Mouse (Mus musculus) kidney, postnatal 0 days (tissue): Measurements from ENCODE around the gene Gon4l. TPM values are rescaled to one million over a fixed set of nuclear protein-coding genes. Genes with fewer than 3 reads are reported as not detected.
"Not testable (repeated sequence)": the region's sequence is repeated elsewhere in the genome, so short reads cannot be mapped to it uniquely, and the experiment has no call there.

Source experiments
- ATAC-seq: fragments of 200-750 bp; cut with Nextera tagmentation; replicated peaks from 2 replicates; pipeline ENCODE4 v1.8.0; 2017; ENCODE audit warnings: low read depth, moderate number of reproducible peaks, moderate TSS enrichment, moderate library complexity; ENCODE audit not compliant: low FRiP score
- DNase-seq: peaks from one replicate; pipeline ENCODE4 v3.0.0-alpha.2; 2016; ENCODE audit warnings: low spot score
- H3K27ac ChIP-seq: fragments of 300-500 bp; sonication (generic); 2 replicates; pipeline ENCODE4 v1.5.1; 2014; ENCODE audit warnings: mild to moderate bottlenecking
- H3K27me3 ChIP-seq: fragments of 300-500 bp; sonication (generic); 2 replicates; pipeline ENCODE4 v1.6.1; 2014; ENCODE audit warnings: low read length, mixed read lengths; ENCODE audit not compliant: insufficient read depth
- H3K36me3 ChIP-seq: fragments of 300-500 bp; sonication (generic); 2 replicates; pipeline ENCODE4 v1.6.1; 2014; ENCODE audit warnings: low read length, mixed read lengths; ENCODE audit not compliant: insufficient read depth
- H3K4me1 ChIP-seq: fragments of 300-500 bp; sonication (generic); replicated peaks from 2 replicates; pipeline ENCODE4 v1.6.1; 2014; ENCODE audit warnings: antibody characterized with exemption, low read length, mixed read lengths; ENCODE audit not compliant: insufficient read depth
- H3K4me2 ChIP-seq: fragments of 300-500 bp; sonication (generic); 2 replicates; pipeline ENCODE4 v1.6.1; 2014; ENCODE audit warnings: mild to moderate bottlenecking, low read length, moderate library complexity, mixed read lengths
- H3K4me3 ChIP-seq: fragments of 300-500 bp; sonication (generic); replicated peaks from 2 replicates; pipeline ENCODE4 v1.5.1; 2014; ENCODE audit warnings: low read depth, low read length
- H3K9ac ChIP-seq: fragments of 300-500 bp; sonication (generic); 2 replicates; pipeline ENCODE4 v1.6.1; 2014; ENCODE audit warnings: low read depth, low read length
- H3K9me3 ChIP-seq: fragments of 300-500 bp; sonication (generic); replicated peaks from 2 replicates; pipeline ENCODE4 v1.6.1; 2016; ENCODE audit warnings: low read length, inconsistent platforms, mixed read lengths
- CTCF ChIP-seq: IDR thresholded peaks from 2 replicates; pipeline ENCODE4 v1.5.1; 2016; ENCODE audit warnings: antibody characterized with exemption, low read depth, mild to moderate bottlenecking, moderate library complexity
- WGBS: fragments of 180-500 bp; shearing (Covaris S2); extraction: QIAGEN DNeasy Blood & Tissue Kit; methylation state at CpG from one replicate; pipeline ENCODE4 v1.1.7; 2014; 5-methylcytosine and 5-hydroxymethylcytosine counted together
- polyA plus RNA-seq: library from polyadenylated mRNA; unstranded; fragments of >200 nt; fragmentation: Nextera tagmentation; extraction: Ambion mirVana; gene quantifications from 2 replicates; pipeline ENCODE4 v1.2.1, GENCODE M21; 2015

Gon4l gene
- polyA plus RNA-seq, 1 experiment from 2014 or later: 6.0 TPM

GRCm38 (mm10) chr3:88882536-88882935 is 47.5 kb downstream of the Gon4l start:
- H3K4me3 ChIP-seq, H3K27ac ChIP-seq, ATAC-seq, H3K9me3 ChIP-seq, DNase-seq, H3K36me3 ChIP-seq, H3K4me1 ChIP-seq, H3K9ac ChIP-seq, H3K27me3 ChIP-seq, H3K4me2 ChIP-seq: not testable (repeated sequence)
- 91% methylated on average over 4 of the region's 4 CpGs for WGBS

- H3K4me3 ChIP-seq, H3K4me1 ChIP-seq, H3K9ac ChIP-seq, H3K9me3 ChIP-seq, ATAC-seq, H3K27ac ChIP-seq, DNase-seq, H3K27me3 ChIP-seq, H3K4me2 ChIP-seq: not testable (repeated sequence)
- WGBS: 93% methylated on average over 7 of the region's 7 CpGs
- H3K36me3 ChIP-seq: peaks cover 12% of the 10 kb centered on the region; the same call in 1 of the 2 replicates
Measured at GRCm38 (mm10) chr3:88893011-88893410, 58.0 kb downstream of the Gon4l start.

GRCm38 (mm10) chr3:88904803-88905202 is 69.8 kb downstream of the Gon4l start:
- no peak for TF ChIP-seq CTCF
- no peak for ATAC-seq

GRCm38 (mm10) chr3:88905209-88905608 is 70.2 kb downstream of the Gon4l start:
- no peaks in the 10 kb centered on the region for H3K4me1 ChIP-seq
- H3K4me2 ChIP-seq: no peak overlapping the region
- WGBS: 87% methylated on average over 6 of the region's 6 CpGs
- ATAC-seq: no peak
- no peak overlapping the region for H3K9ac ChIP-seq
- no peaks in the 10 kb centered on the region for H3K9me3 ChIP-seq
- no peak for DNase-seq
- H3K27ac ChIP-seq: no peak overlapping the region
- peaks cover 62% of the 10 kb centered on the region for H3K36me3 ChIP-seq
- no peak for TF ChIP-seq CTCF
- H3K4me3 ChIP-seq: no peak overlapping the region
- no peaks in the 10 kb centered on the region for H3K27me3 ChIP-seq

More at GRCm38 (mm10) chr3:88904803-88905202, 69.8 kb downstream of the Gon4l start:
- DNase-seq: no peak
- Histone ChIP-seq H3K9me3 (no peaks in the 10 kb centered on the region), H3K27me3 (no peaks in the 10 kb centered on the region), H3K4me2 (no peak overlapping the region), H3K27ac (no peak overlapping the region), H3K4me3 (no peak overlapping the region), H3K36me3 (peaks cover 58% of the 10 kb centered on the region), H3K4me1 (no peaks in the 10 kb centered on the region), H3K9ac (no peak overlapping the region)
- 92% methylated on average over 3 of the region's 3 CpGs for WGBS

GRCm38 (mm10) chr3:88905741-88906140 is 70.7 kb downstream of the Gon4l start:
- Histone ChIP-seq H3K4me3 (no peak overlapping the region), H3K9ac (no peak overlapping the region), H3K36me3 (peaks cover 68% of the 10 kb centered on the region), H3K4me2 (no peak overlapping the region), H3K4me1 (no peaks in the 10 kb centered on the region), H3K9me3 (no peaks in the 10 kb centered on the region), H3K27me3 (no peaks in the 10 kb centered on the region), H3K27ac (no peak overlapping the region)
- 96% methylated on average over 2 of the region's 2 CpGs for WGBS
- TF ChIP-seq CTCF: no peak
- no peak for ATAC-seq
- DNase-seq: no peak

GRCm38 (mm10) chr3:88906393-88907159 is 71.5 kb downstream of the Gon4l start:
- Histone ChIP-seq H3K9me3 (no peaks in the 10 kb centered on the region), H3K36me3 (peaks cover 76% of the 10 kb centered on the region), H3K4me1 (no peaks in the 10 kb centered on the region), H3K27me3 (no peaks in the 10 kb centered on the region), H3K9ac (no peak overlapping the region), H3K4me3 (no peak overlapping the region), H3K4me2 (no peak overlapping the region), H3K27ac (no peak overlapping the region)
- ATAC-seq: no peak
- no peak for DNase-seq
- 89% methylated on average over 6 of the region's 6 CpGs for WGBS
- TF ChIP-seq CTCF: no peak

GRCm38 (mm10) chr3:88912585-88912984 is 77.6 kb downstream of the Gon4l start:
- DNase-seq (no peak), ATAC-seq (no peak)
- Histone ChIP-seq H3K4me3 (no peak overlapping the region), H3K4me1 (no peaks in the 10 kb centered on the region; the same call in 1 of the 2 replicates), H3K9ac (no peak overlapping the region), H3K27ac (no peak overlapping the region), H3K27me3 (no peaks in the 10 kb centered on the region), H3K4me2 (peak overlapping the region; percentile 90; the same call in 1 of the 2 replicates), H3K9me3 (no peaks in the 10 kb centered on the region), H3K36me3 (peaks cover 45% of the 10 kb centered on the region)
- no peak for TF ChIP-seq CTCF
- 89% methylated on average over 7 of the region's 7 CpGs for WGBS
